In genomic region chr10:125390011-125390410, GRCm38 (mm10) we compare ENCODE assay signal across 9 mouse cellular contexts. TPM values are rescaled to one million over a fixed set of nuclear protein-coding genes. Genes with fewer than 3 reads are reported as not detected.
DNase-seq lines count a peak whose midpoint lies in the region; ATAC-seq and TF ChIP-seq lines count a peak whose summit lies in the region.
"Had no signal": no experiment of that assay in that cellular context is flagged by ENCODE, and none has a peak within 500 bp of the region (broad histone marks: within the 10 kb centered on the region; RNA-seq: fewer than 3 reads in every experiment).

No protein-coding gene starts in this region.

- no peak for ATAC-seq in forebrain, embryonic 13.5 days
- no peak for ATAC-seq in limb, embryonic 14.5 days (ENCODE audit: low FRiP score, low read depth)
- no peak for ATAC-seq in neural tube, embryonic 15.5 days (ENCODE audit: low FRiP score)

- H3K36me3 ChIP-seq in liver, adult 2 months (ENCODE audit: control insufficient read depth, insufficient read depth, low read length) = no peaks in the 10 kb centered on the region
- H3K36me3 ChIP-seq in forebrain, embryonic 13.5 days (ENCODE audit: poor library complexity, severe bottlenecking) = no peaks in the 10 kb centered on the region
- H3K36me3 ChIP-seq in limb, embryonic 14.5 days (ENCODE audit: control insufficient read depth, insufficient read depth, low read length) = no peaks in the 10 kb centered on the region
- no peaks in the 10 kb centered on the region for H3K36me3 ChIP-seq in neural tube, embryonic 15.5 days

- intact Hi-C loops in left cerebral cortex, postnatal 14 days (cut with DNase I) = loop anchor here (5.0 kb wide), 1 partner anchor 107 kb away; no protein-coding TSS in a partner anchor

- H3K4me2 ChIP-seq in forebrain, embryonic 13.5 days = peak overlapping the region; percentile 73
- peak overlapping the region; percentile 91 for H3K4me2 ChIP-seq in limb, embryonic 14.5 days (replicated peaks; ENCODE audit: low read depth, low read length, severe bottlenecking)
- H3K4me2 ChIP-seq in neural tube, embryonic 15.5 days = peak overlapping the region; percentile 75

- no peaks in the 10 kb centered on the region for H3K9me3 ChIP-seq in forebrain, embryonic 13.5 days (replicated peaks)
- H3K9me3 ChIP-seq in limb, embryonic 14.5 days (ENCODE audit: control insufficient read depth, low read length) = no peaks in the 10 kb centered on the region
- no peaks in the 10 kb centered on the region for H3K9me3 ChIP-seq in neural tube, embryonic 15.5 days (replicated peaks)

- no peak overlapping the region for H3K27ac ChIP-seq in liver, adult 2 months (replicated peaks; ENCODE audit: insufficient read depth, low read depth, low read length)
- no peak overlapping the region for H3K27ac ChIP-seq in forebrain, embryonic 13.5 days
- no peak overlapping the region for H3K27ac ChIP-seq in limb, embryonic 14.5 days (replicated peaks; ENCODE audit: low read depth, low read length)
- H3K27ac ChIP-seq in neural tube, embryonic 15.5 days (replicated peaks) = peak overlapping the region; percentile 84

- no peak for TF ChIP-seq POLR2A in liver, adult 2 months (IDR thresholded peaks at IDR 0.05; ENCODE audit: extremely low read depth, insufficient read depth, low read length)
- TF ChIP-seq POLR2A in limb, embryonic 14.5 days (IDR thresholded peaks at IDR 0.05; ENCODE audit: borderline replicate concordance, extremely low read depth, insufficient read depth, insufficient read length) = no peak

- peak; percentile 35 for DNase-seq in liver, adult 2 months (ENCODE audit: extremely low read depth, low read depth, low spot score)
- DNase-seq in liver = no peak
- DNase-seq in limb, embryonic 14.5 days (ENCODE audit: low spot score) = no peak
- DNase-seq in frontal cortex, adult 2 months (ENCODE audit: extremely low spot score in 1 of 2, low spot score in 1 of 2) = no peak
- DNase-seq in lung, postnatal 10 days = no peak
- no peak for DNase-seq in left cerebral cortex, postnatal 14 days (ENCODE audit: low spot score in 2 of 2)

- no peak for TF ChIP-seq CTCF in liver, adult 2 months (IDR thresholded peaks at IDR 0.05; ENCODE audit: low read depth, low read length)

- no peak overlapping the region for H3K4me3 ChIP-seq in liver, adult 2 months (ENCODE audit: insufficient read depth, low read depth, low read length)
- peak overlapping the region; percentile 73; the same call in 1 of the 2 replicates for H3K4me3 ChIP-seq in forebrain, embryonic 13.5 days
- H3K4me3 ChIP-seq in limb, embryonic 14.5 days (replicated peaks; ENCODE audit: low read length) = peak overlapping the region; percentile 69
- peak overlapping the region; percentile 72 for H3K4me3 ChIP-seq in neural tube, embryonic 15.5 days (replicated peaks)

- WGBS in liver, adult 2 months = 81% methylated on average over 6 of the region's 6 CpGs
- WGBS in forebrain, embryonic 13.5 days = 87% methylated on average over 6 of the region's 6 CpGs
- WGBS in limb, embryonic 14.5 days = 86% methylated on average over 6 of the region's 6 CpGs
- 82% methylated on average over 6 of the region's 6 CpGs for WGBS in neural tube, embryonic 15.5 days

- H3K9ac ChIP-seq in liver, adult 2 months (ENCODE audit: low read depth, low read length) = no peak overlapping the region
- 0 out of 2 replicates have a peak overlapping the region, but pooled peaks have one; percentile 78 for H3K9ac ChIP-seq in forebrain, embryonic 13.5 days
- H3K9ac ChIP-seq in limb, embryonic 14.5 days (ENCODE audit: low read depth, low read length, severe bottlenecking) = no peak overlapping the region
- 0 out of 2 replicates have a peak overlapping the region, but pooled peaks have one; percentile 81 for H3K9ac ChIP-seq in neural tube, embryonic 15.5 days (replicated peaks)

- no peaks in the 10 kb centered on the region for H3K79me2 ChIP-seq in liver, adult 2 months (ENCODE audit: control insufficient read depth, insufficient read depth, low read length)

- peaks cover 2% of the 10 kb centered on the region; the same call in 1 of the 2 replicates for H3K4me1 ChIP-seq in liver, adult 2 months (ENCODE audit: control insufficient read depth, insufficient read depth, low read length)
- peaks cover 14% of the 10 kb centered on the region for H3K4me1 ChIP-seq in forebrain, embryonic 13.5 days
- H3K4me1 ChIP-seq in limb, embryonic 14.5 days (ENCODE audit: control insufficient read depth, insufficient read depth, low read length) = peaks cover 11% of the 10 kb centered on the region
- H3K4me1 ChIP-seq in neural tube, embryonic 15.5 days = peaks cover 18% of the 10 kb centered on the region

- H3K27me3 ChIP-seq in liver, adult 2 months (ENCODE audit: control insufficient read depth, insufficient read depth, low read length) = no peaks in the 10 kb centered on the region
- no peaks in the 10 kb centered on the region for H3K27me3 ChIP-seq in forebrain, embryonic 13.5 days
- H3K27me3 ChIP-seq in limb, embryonic 14.5 days (ENCODE audit: control insufficient read depth, insufficient read depth, low read length) = no peaks in the 10 kb centered on the region
- no peaks in the 10 kb centered on the region for H3K27me3 ChIP-seq in neural tube, embryonic 15.5 days (replicated peaks)

RNA-seq across cellular contexts. Expression of gene Slc16a7, which starts 0.7 kb away (rescaled TPM):
- 67.0 and 79.7 TPM in 2 replicates for total RNA-seq in liver, adult 2 months (2014; rRNA removed)
- polyA plus RNA-seq in liver, adult 2 months (2012; rRNA removed) = 26.8 and 30.5 TPM in 2 replicates
- 2.6 and 4.0 TPM in 2 replicates for polyA plus RNA-seq in forebrain, embryonic 13.5 days (2015; fragmentation: Nextera tagmentation; extraction: Ambion mirVana)
- polyA plus RNA-seq in limb, embryonic 14.5 days (2012; rRNA removed) = 5.3 and 6.2 TPM in 2 replicates
- polyA plus RNA-seq in limb, embryonic 14.5 days (2014; fragmentation: Nextera tagmentation; extraction: Ambion mirVana) = 4.5 and 5.1 TPM in 2 replicates
- 10.0 and 10.5 TPM in 2 replicates for polyA plus RNA-seq in neural tube, embryonic 15.5 days (2015; fragmentation: Nextera tagmentation; extraction: Ambion mirVana)
- 9.0 and 13.4 TPM in 2 replicates for polyA plus RNA-seq in frontal cortex, adult 2 months (2012; rRNA removed)
- total RNA-seq in left cerebral cortex, postnatal 14 days (2021) = 100 to 1,000 TPM in 1 of 2 experiments, 10 to 100 TPM in 1; 94.8 to 110 TPM
- polyA plus RNA-seq: erythroblast, embryonic 14.5 days had no signal

Comparison
In these comparisons a context has a peak if more than half of its experiments do, and no peak if none do; other contexts are left out.
1. H3K9ac ChIP-seq: peak in forebrain, embryonic 13.5 days (single experiment) and neural tube, embryonic 15.5 days (single experiment); none in liver, adult 2 months (single experiment) and limb, embryonic 14.5 days (single experiment).
2. Peak in every context shown above with its lines, with median percentiles within 50 percentile points of each other: H3K4me2 ChIP-seq.